Mouse (Mus musculus): ENCODE measurements around the gene Prg2.
A peak's percentile ranks its signal among the peaks of the same experiment; 100 is the strongest.

Prg2 gene

GRCm38 (mm10) chr2:84962906-84963507 lies 17.3 kb upstream of the Prg2 start:
- DNase-seq = peak in 1 of 2 experiments; percentile 10

- no peak for DNase-seq
Observed at GRCm38 (mm10) chr2:84964111-84964801, 16.0 kb upstream of the Prg2 start.

- no peak for DNase-seq
Observed at GRCm38 (mm10) chr2:84967318-84967991, 12.8 kb upstream of the Prg2 start.

- DNase-seq = no peak
Observed at GRCm38 (mm10) chr2:84975580-84975979, 4.7 kb upstream of the Prg2 start.

GRCm38 (mm10) chr2:84987930-84988329 lies 7.7 kb downstream of the Prg2 start, which contains the start of gene Prg3:
TSS of gene Prg3 (plus strand) at chr2:84988215.
- DNase-seq = no peak

- no peak for DNase-seq
Observed at GRCm38 (mm10) chr2:84996376-84996775, 16.1 kb downstream of the Prg2 start.

GRCm38 (mm10) chr2:84999486-85000181 lies 19.4 kb downstream of the Prg2 start:
- peak in 1 of 2 experiments; percentile 9 for DNase-seq

- no peak for DNase-seq
Observed at GRCm38 (mm10) chr2:85001497-85001896, 21.2 kb downstream of the Prg2 start.

GRCm38 (mm10) chr2:85002575-85002974 lies 22.3 kb downstream of the Prg2 start:
- no peak for DNase-seq

- DNase-seq = no peak
Observed at GRCm38 (mm10) chr2:85004341-85004740, 24.1 kb downstream of the Prg2 start.

GRCm38 (mm10) chr2:85006600-85006999 lies 26.3 kb downstream of the Prg2 start:
- DNase-seq = no peak

GRCm38 (mm10) chr2:85007729-85008128 lies 27.5 kb downstream of the Prg2 start:
- peak; percentile 39 to 50 for DNase-seq

GRCm38 (mm10) chr2:85009212-85009611 lies 29.0 kb downstream of the Prg2 start:
- no peak for DNase-seq

- peak; percentile 11 to 22 for DNase-seq
Observed at GRCm38 (mm10) chr2:85011906-85012604, 31.8 kb downstream of the Prg2 start.

- no peak for DNase-seq
Observed at GRCm38 (mm10) chr2:85012679-85013078, 32.4 kb downstream of the Prg2 start.

GRCm38 (mm10) chr2:85013826-85014587 lies 33.7 kb downstream of the Prg2 start:
- DNase-seq = no peak

- DNase-seq = no peak
Observed at GRCm38 (mm10) chr2:85014588-85014982, 34.3 kb downstream of the Prg2 start.

GRCm38 (mm10) chr2:85022043-85022442 lies 41.8 kb downstream of the Prg2 start:
- peak; percentile 41 to 51 for DNase-seq

- DNase-seq = no peak
Observed at GRCm38 (mm10) chr2:85026178-85026577, 45.9 kb downstream of the Prg2 start.

GRCm38 (mm10) chr2:85027281-85027680 lies 47.0 kb downstream of the Prg2 start:
- no peak for DNase-seq

- DNase-seq = no peak
Observed at GRCm38 (mm10) chr2:85029897-85030296, 49.6 kb downstream of the Prg2 start.

- DNase-seq = no peak
Observed at GRCm38 (mm10) chr2:85030989-85031388, 50.7 kb downstream of the Prg2 start.

Data from cerebellum, postnatal 10 days (tissue).